Comparison of ENCODE assay signal across 9 mouse cellular contexts in genomic region chr1:89183261-89183831, GRCm38 (mm10).
DNase-seq lines count a peak whose midpoint lies in the region; TF ChIP-seq lines count a peak whose summit lies in the region.
"Had no signal": no experiment of that assay in that cellular context is flagged by ENCODE, and none has a peak within 500 bp of the region (broad histone marks: within the 10 kb centered on the region; RNA-seq: fewer than 3 reads in every experiment).

No protein-coding gene starts in this region.

- H3K27me3 ChIP-seq in forebrain, embryonic 10.5 days (ENCODE audit: poor library complexity, severe bottlenecking): no peaks in the 10 kb centered on the region
- H3K27me3 ChIP-seq in hindbrain, embryonic 10.5 days (ENCODE audit: insufficient read depth, poor library complexity, severe bottlenecking): no peaks in the 10 kb centered on the region
- H3K27me3 ChIP-seq: limb, embryonic 12.5 days had no signal

- H3K27ac ChIP-seq in gastrocnemius, adult 2 months: peak overlapping the region; percentile 71
- H3K27ac ChIP-seq in forebrain, embryonic 10.5 days: peak overlapping the region; percentile 87
- peak overlapping the region; percentile 90 for H3K27ac ChIP-seq in hindbrain, embryonic 10.5 days
- H3K27ac ChIP-seq: limb, embryonic 12.5 days had no signal

- no peak overlapping the region for H3K4me3 ChIP-seq in gastrocnemius, adult 2 months
- H3K4me3 ChIP-seq in forebrain, embryonic 10.5 days: peak overlapping the region; percentile 25; the same call in 1 of the 2 replicates
- peak overlapping the region; percentile 18 for H3K4me3 ChIP-seq in hindbrain, embryonic 10.5 days
- H3K4me3 ChIP-seq: limb, embryonic 12.5 days had no signal

- intact Hi-C loops in gastrocnemius, adult 2 months (cut with DNase I): loop anchor here (10.0 kb wide), 1 partner anchor 109 kb away; the partner anchor contains the start of gene Sh3bp4

- peaks cover 53% of the 10 kb centered on the region for H3K4me1 ChIP-seq in forebrain, embryonic 10.5 days
- peaks cover 31% of the 10 kb centered on the region for H3K4me1 ChIP-seq in hindbrain, embryonic 10.5 days (replicated peaks)

- no peak for TF ChIP-seq CTCF in gastrocnemius, adult 2 months (IDR thresholded peaks at IDR 0.05)

- no peaks in the 10 kb centered on the region for H3K36me3 ChIP-seq in forebrain, embryonic 10.5 days (replicated peaks)
- H3K36me3 ChIP-seq in hindbrain, embryonic 10.5 days: no peaks in the 10 kb centered on the region
- H3K36me3 ChIP-seq: limb, embryonic 12.5 days had no signal

- peaks cover 6% of the 10 kb centered on the region; the same call in 1 of the 2 replicates for H3K9me3 ChIP-seq in forebrain, embryonic 10.5 days
- no peaks in the 10 kb centered on the region; the same call in 1 of the 2 replicates for H3K9me3 ChIP-seq in hindbrain, embryonic 10.5 days
- H3K9me3 ChIP-seq: limb, embryonic 12.5 days had no signal

- WGBS in forebrain, embryonic 10.5 days: 15% methylated on average over 9 of the region's 9 CpGs
- WGBS in hindbrain, embryonic 10.5 days: 15% methylated on average over 9 of the region's 9 CpGs

- DNase-seq in gastrocnemius, adult 2 months: peak; percentile 48
- no peak for DNase-seq in gastrocnemius, postnatal 10 days
- peak; percentile 73 for DNase-seq in forebrain, embryonic 10.5 days (ENCODE audit: extremely low spot score, low spot score)
- DNase-seq in hindbrain, embryonic 10.5 days (ENCODE audit: low spot score): peak; percentile 71
- DNase-seq in lung, postnatal 36 days: peak; percentile 84
- no peak for DNase-seq in cerebellum, adult 11-12 months
- DNase-seq in gastrocnemius, postnatal 25 days: no peak
- DNase-seq in left cerebral cortex, adult 9 months (ENCODE audit: low spot score in 2 of 2): no peak

Comparison
In these comparisons a context has a peak if more than half of its experiments do, and no peak if none do; other contexts are left out.
1. DNase-seq: peak in gastrocnemius, adult 2 months (single experiment), forebrain, embryonic 10.5 days (single experiment), hindbrain, embryonic 10.5 days (single experiment) and lung, postnatal 36 days (single experiment); none in gastrocnemius, postnatal 10 days (single experiment), cerebellum, adult 11-12 months (single experiment), gastrocnemius, postnatal 25 days (single experiment) and left cerebral cortex, adult 9 months (0 of 2).
2. Peak in every context shown above with its lines, with median percentiles within 50 percentile points of each other: H3K27ac ChIP-seq.